In genomic region chr11:70653345-70654197, GRCm38 (mm10) we compare ENCODE assay signal across 8 mouse cellular contexts. TPM values are rescaled to one million over a fixed set of nuclear protein-coding genes. Genes with fewer than 3 reads are reported as not detected.
DNase-seq lines count a peak whose midpoint lies in the region; ATAC-seq lines count a peak whose summit lies in the region.

No protein-coding gene starts in this region.

- peak overlapping the region; percentile 93 for H3K27ac ChIP-seq in brown adipose tissue, adult 24 weeks (replicated peaks; ENCODE audit: low read depth, low read length)
- peak overlapping the region; percentile 94 for H3K27ac ChIP-seq in forebrain, embryonic 11.5 days (ENCODE audit: low read depth, low read length)
- peak overlapping the region; percentile 97 for H3K27ac ChIP-seq in limb, embryonic 10.5 days

- DNase-seq in NIH3T3 (ENCODE audit: low read depth) = peak; percentile 78
- peak; percentile 86 for DNase-seq in forebrain, embryonic 11.5 days (ENCODE audit: low spot score)
- peak; percentile 71 to 80 for DNase-seq in heart, postnatal 36 days
- DNase-seq in limb, embryonic 10.5 days (ENCODE audit: low spot score) = peak; percentile 91
- peak; percentile 75 for DNase-seq in mesoderm, embryonic 11.5 days (ENCODE audit: low read depth, low spot score)
- peak; percentile 73 to 80 for DNase-seq in spleen, adult 18-20 months
- no peak for DNase-seq in frontal cortex, postnatal 14 days (ENCODE audit: low spot score in 2 of 2)

- peak overlapping the region; percentile 91 for H3K4me3 ChIP-seq in brown adipose tissue, adult 24 weeks (ENCODE audit: insufficient read depth, low read depth, low read length)
- H3K4me3 ChIP-seq in forebrain, embryonic 11.5 days (ENCODE audit: low read depth, low read length) = peak overlapping the region; percentile 99
- peak overlapping the region; percentile 99 for H3K4me3 ChIP-seq in limb, embryonic 10.5 days

- peak overlapping the region; percentile 98 for H3K9ac ChIP-seq in forebrain, embryonic 11.5 days (ENCODE audit: low read length)

- peak; percentile 58 for ATAC-seq in forebrain, embryonic 11.5 days (replicated peaks; ENCODE audit: low FRiP score)

- H3K4me2 ChIP-seq in forebrain, embryonic 11.5 days (ENCODE audit: low read depth, low read length, severe bottlenecking) = peak overlapping the region; percentile 97

- no peaks in the 10 kb centered on the region for H3K9me3 ChIP-seq in forebrain, embryonic 11.5 days (ENCODE audit: control insufficient read depth, low read length)
- H3K9me3 ChIP-seq in limb, embryonic 10.5 days (replicated peaks) = no peaks in the 10 kb centered on the region

- WGBS in forebrain, embryonic 11.5 days = 1% methylated on average over 63 of the region's 63 CpGs
- WGBS in limb, embryonic 10.5 days = under 1% methylated on average over 63 of the region's 63 CpGs

- intact Hi-C loops in heart, postnatal 36 days (cut with DNase I) = loop anchor here (2.0 to 10.0 kb wide), 2 partner anchors 47 to 659 kb away; partner anchors contain the start of genes Gabarap, Inca1, Kif1c and Phf23

- H3K36me3 ChIP-seq in forebrain, embryonic 11.5 days (ENCODE audit: control insufficient read depth, insufficient read depth, low read length) = peaks cover 21% of the 10 kb centered on the region
- peaks cover 51% of the 10 kb centered on the region for H3K36me3 ChIP-seq in limb, embryonic 10.5 days

- H3K4me1 ChIP-seq in brown adipose tissue, adult 24 weeks (ENCODE audit: control insufficient read depth, insufficient read depth, insufficient read length, low read length) = no peaks in the 10 kb centered on the region
- H3K4me1 ChIP-seq in forebrain, embryonic 11.5 days (replicated peaks; ENCODE audit: control insufficient read depth, insufficient read depth, low read length) = peaks cover 31% of the 10 kb centered on the region
- peaks cover 73% of the 10 kb centered on the region for H3K4me1 ChIP-seq in limb, embryonic 10.5 days

- H3K27me3 ChIP-seq in forebrain, embryonic 11.5 days (ENCODE audit: control insufficient read depth, insufficient read depth, low read length) = no peaks in the 10 kb centered on the region
- no peaks in the 10 kb centered on the region for H3K27me3 ChIP-seq in limb, embryonic 10.5 days (ENCODE audit: low read depth, poor library complexity, severe bottlenecking)

RNA-seq across cellular contexts. Expression of gene Pfn1, which starts 0.9 kb away (rescaled TPM):
- 244 and 265 TPM in 2 replicates for polyA plus RNA-seq in brown adipose tissue, adult 24 weeks (2012; ENCODE audit: insufficient read depth, insufficient read length, missing spikeins)
- polyA plus RNA-seq in forebrain, embryonic 11.5 days (2014; fragmentation: Nextera tagmentation; extraction: Ambion mirVana) = 1,387 and 1,399 TPM in 2 replicates
- total RNA-seq in heart, postnatal 36 days (2021) = 100 to 1,000 TPM; 283 to 296 TPM
- 2,132 and 2,568 TPM in 2 replicates for polyA plus RNA-seq in limb, embryonic 10.5 days (2016; fragmentation: Nextera tagmentation; extraction: Ambion mirVana)

RNA-seq across cellular contexts. Expression of gene Eno3, which starts 3.4 kb away (rescaled TPM):
- polyA plus RNA-seq in brown adipose tissue, adult 24 weeks (2012; ENCODE audit: insufficient read depth, insufficient read length, missing spikeins) = 40.8 and 79.3 TPM in 2 replicates
- polyA plus RNA-seq in forebrain, embryonic 11.5 days (2014; fragmentation: Nextera tagmentation; extraction: Ambion mirVana) = 16.6 and 17.4 TPM in 2 replicates
- total RNA-seq in heart, postnatal 36 days (2021) = 1,000 to 10,000 TPM; 1,887 to 1,957 TPM
- polyA plus RNA-seq in limb, embryonic 10.5 days (2016; fragmentation: Nextera tagmentation; extraction: Ambion mirVana) = 67.8 and 75.6 TPM in 2 replicates

RNA-seq across cellular contexts. Expression of gene Slc25a11, which starts 6.3 kb away (rescaled TPM):
- 166 and 170 TPM in 2 replicates for polyA plus RNA-seq in brown adipose tissue, adult 24 weeks (2012; ENCODE audit: insufficient read depth, insufficient read length, missing spikeins)
- polyA plus RNA-seq in forebrain, embryonic 11.5 days (2014; fragmentation: Nextera tagmentation; extraction: Ambion mirVana) = 129 and 137 TPM in 2 replicates
- 100 to 1,000 TPM; 570 to 607 TPM for total RNA-seq in heart, postnatal 36 days (2021)
- 136 and 160 TPM in 2 replicates for polyA plus RNA-seq in limb, embryonic 10.5 days (2016; fragmentation: Nextera tagmentation; extraction: Ambion mirVana)

RNA-seq across cellular contexts. Expression of gene Rnf167, which starts 6.5 kb away (rescaled TPM):
- 44.0 and 52.3 TPM in 2 replicates for polyA plus RNA-seq in brown adipose tissue, adult 24 weeks (2012; ENCODE audit: insufficient read depth, insufficient read length, missing spikeins)
- polyA plus RNA-seq in forebrain, embryonic 11.5 days (2014; fragmentation: Nextera tagmentation; extraction: Ambion mirVana) = 88.0 and 90.0 TPM in 2 replicates
- total RNA-seq in heart, postnatal 36 days (2021) = 10 to 100 TPM; 52.5 to 57.9 TPM
- 85.0 and 104 TPM in 2 replicates for polyA plus RNA-seq in limb, embryonic 10.5 days (2016; fragmentation: Nextera tagmentation; extraction: Ambion mirVana)

RNA-seq across cellular contexts. Expression of gene Gp1ba, which starts 14.6 kb away (rescaled TPM):
- not detected in 2 replicates for polyA plus RNA-seq in brown adipose tissue, adult 24 weeks (2012; ENCODE audit: insufficient read depth, insufficient read length, missing spikeins)
- polyA plus RNA-seq in forebrain, embryonic 11.5 days (2014; fragmentation: Nextera tagmentation; extraction: Ambion mirVana) = 1.1 and 1.3 TPM in 2 replicates
- total RNA-seq in heart, postnatal 36 days (2021) = under 1 TPM; 0.16 to 0.17 TPM
- 0.18 and 0.75 TPM in 2 replicates for polyA plus RNA-seq in limb, embryonic 10.5 days (2016; fragmentation: Nextera tagmentation; extraction: Ambion mirVana)

Comparison
In these comparisons a context has a peak if more than half of its experiments do, and no peak if none do; other contexts are left out.
1. DNase-seq: peak in NIH3T3 (single experiment), forebrain, embryonic 11.5 days (single experiment), heart, postnatal 36 days (2 of 2), limb, embryonic 10.5 days (single experiment), mesoderm, embryonic 11.5 days (single experiment) and spleen, adult 18-20 months (2 of 2); none in frontal cortex, postnatal 14 days (0 of 2).
2. Peak in every context shown above with its lines, with median percentiles within 50 percentile points of each other: H3K27ac ChIP-seq and H3K4me3 ChIP-seq.